Mouse (Mus musculus) kidney, embryonic 14.5 days (tissue): ENCODE results near the gene Itpk1. TPM values are rescaled to one million over a fixed set of nuclear protein-coding genes. Genes with fewer than 3 reads are reported as not detected.

ENCODE experiments used
- ATAC-seq: fragments of 200-750 bp; cut with Nextera tagmentation; 2 replicates; pipeline ENCODE4 v1.8.0; 2017; ENCODE audit warnings: moderate number of reproducible peaks, mild to moderate bottlenecking, moderate TSS enrichment, moderate library complexity; ENCODE audit not compliant: low FRiP score, low TSS enrichment
- H3K27ac ChIP-seq: fragments of 300-500 bp; sonication (generic); 2 replicates; pipeline ENCODE4 v1.5.1; 2014; ENCODE audit warnings: low read depth, mild to moderate bottlenecking, low read length, moderate library complexity, mixed read lengths
- H3K27me3 ChIP-seq: fragments of 300-500 bp; sonication (generic); 2 replicates; pipeline ENCODE4 v1.6.1; 2014; ENCODE audit warnings: mild to moderate bottlenecking, low read length; ENCODE audit not compliant: control insufficient read depth, insufficient read depth
- H3K36me3 ChIP-seq: fragments of 300-500 bp; sonication (generic); 2 replicates; pipeline ENCODE4 v1.6.1; 2014; ENCODE audit warnings: low read length, mixed read lengths; ENCODE audit not compliant: control insufficient read depth, insufficient read depth
- H3K4me1 ChIP-seq: fragments of 300-500 bp; sonication (generic); 2 replicates; pipeline ENCODE4 v1.6.1; 2014; ENCODE audit warnings: low read length, mixed read lengths; ENCODE audit not compliant: control insufficient read depth, insufficient read depth
- H3K4me2 ChIP-seq: fragments of 300-500 bp; sonication (generic); replicated peaks from 2 replicates; pipeline ENCODE4 v1.6.1; 2014; ENCODE audit warnings: low read depth, mild to moderate bottlenecking, low read length
- H3K4me3 ChIP-seq: fragments of 300-500 bp; sonication (generic); 2 replicates; pipeline ENCODE4 v1.5.1; 2014; ENCODE audit warnings: mild to moderate bottlenecking, low read length
- H3K9ac ChIP-seq: fragments of 300-500 bp; sonication (generic); 2 replicates; pipeline ENCODE4 v1.6.1; 2014; ENCODE audit warnings: low read depth, mild to moderate bottlenecking, low read length, moderate library complexity
- H3K9me3 ChIP-seq: fragments of 300-500 bp; sonication (generic); 2 replicates; pipeline ENCODE4 v1.6.1; 2016; ENCODE audit warnings: low read length; ENCODE audit not compliant: control insufficient read depth
- WGBS: fragments of 180-500 bp; shearing (Covaris S2); extraction: QIAGEN DNeasy Blood & Tissue Kit; methylation state at CpG from one replicate; pipeline ENCODE4 v1.1.7; 2014; 5-methylcytosine and 5-hydroxymethylcytosine counted together
- polyA plus RNA-seq: library from polyadenylated mRNA; unstranded; fragments of >200 nt; fragmentation: Nextera tagmentation; extraction: Ambion mirVana; gene quantifications from 2 replicates; pipeline ENCODE4 v1.2.1, GENCODE M21; 2014

Itpk1 gene
- polyA plus RNA-seq, 1 experiment from 2014 or later = 18.4 TPM

- H3K36me3 ChIP-seq = no peaks in the 10 kb centered on the region
- H3K9me3 ChIP-seq = no peaks in the 10 kb centered on the region
- no peak overlapping the region for H3K4me2 ChIP-seq
- WGBS = 13% methylated on average over 4 of the region's 4 CpGs
- H3K4me3 ChIP-seq = no peak overlapping the region
- H3K4me1 ChIP-seq = peaks cover 58% of the 10 kb centered on the region
- no peak overlapping the region for H3K9ac ChIP-seq
- peak overlapping the region; percentile 20; the same call in 1 of the 2 replicates for H3K27ac ChIP-seq
- no peaks in the 10 kb centered on the region for H3K27me3 ChIP-seq
- ATAC-seq = peak; percentile 82
These were observed 107.3 kb downstream of the Itpk1 start for GRCm38 (mm10) chr12:102597466-102597865.

GRCm38 (mm10) chr12:102596410-102596809 lies 108.3 kb downstream of the Itpk1 start:
- no peaks in the 10 kb centered on the region for H3K36me3 ChIP-seq
- H3K27ac ChIP-seq = no peak overlapping the region
- ATAC-seq = no peak
- H3K4me3 ChIP-seq = no peak overlapping the region
- no peaks in the 10 kb centered on the region for H3K27me3 ChIP-seq
- no peak overlapping the region for H3K9ac ChIP-seq
- 69% methylated on average over 7 of the region's 7 CpGs for WGBS
- H3K4me2 ChIP-seq = no peak overlapping the region
- no peaks in the 10 kb centered on the region for H3K9me3 ChIP-seq
- peaks cover 58% of the 10 kb centered on the region for H3K4me1 ChIP-seq

GRCm38 (mm10) chr12:102594627-102595026 lies 110.1 kb downstream of the Itpk1 start:
- ATAC-seq = peak; percentile 68
- Histone ChIP-seq H3K4me3 (no peak overlapping the region), H3K4me1 (peaks cover 46% of the 10 kb centered on the region), H3K4me2 (no peak overlapping the region), H3K27ac (peak overlapping the region; percentile 37; the same call in 1 of the 2 replicates), H3K9me3 (no peaks in the 10 kb centered on the region), H3K9ac (no peak overlapping the region), H3K36me3 (no peaks in the 10 kb centered on the region), H3K27me3 (no peaks in the 10 kb centered on the region)
- WGBS = 42% methylated on average over 9 of the region's 9 CpGs

GRCm38 (mm10) chr12:102593699-102594098 lies 111.0 kb downstream of the Itpk1 start:
- ATAC-seq = no peak; the same call in 1 of the 2 replicates
- Histone ChIP-seq H3K27me3 (no peaks in the 10 kb centered on the region), H3K9ac (no peak overlapping the region), H3K4me2 (no peak overlapping the region), H3K9me3 (no peaks in the 10 kb centered on the region), H3K4me3 (no peak overlapping the region), H3K27ac (no peak overlapping the region), H3K36me3 (no peaks in the 10 kb centered on the region), H3K4me1 (peaks cover 42% of the 10 kb centered on the region)
- WGBS = 49% methylated on average over 9 of the region's 9 CpGs

GRCm38 (mm10) chr12:102590711-102591360 lies 113.9 kb downstream of the Itpk1 start:
- Histone ChIP-seq H3K4me1 (peaks cover 30% of the 10 kb centered on the region), H3K9me3 (no peaks in the 10 kb centered on the region), H3K9ac (no peak overlapping the region), H3K27me3 (no peaks in the 10 kb centered on the region), H3K4me2 (no peak overlapping the region), H3K27ac (no peak overlapping the region; the same call in 1 of the 2 replicates), H3K36me3 (0 out of 2 replicates have a peak, but pooled peaks cover 5% of the 10 kb centered on the region), H3K4me3 (no peak overlapping the region)
- WGBS = 60% methylated on average over 17 of the region's 17 CpGs
- no peak for ATAC-seq

- no peak overlapping the region for H3K4me3 ChIP-seq
- no peak overlapping the region for H3K27ac ChIP-seq
- H3K36me3 ChIP-seq = peaks cover 5% of the 10 kb centered on the region; the same call in 1 of the 2 replicates
- no peaks in the 10 kb centered on the region for H3K27me3 ChIP-seq
- no peak overlapping the region for H3K4me2 ChIP-seq
- H3K4me1 ChIP-seq = peaks cover 8% of the 10 kb centered on the region; the same call in 1 of the 2 replicates
- 93% methylated on average over 8 of the region's 8 CpGs for WGBS
- ATAC-seq = no peak
- no peak overlapping the region for H3K9ac ChIP-seq
- no peaks in the 10 kb centered on the region for H3K9me3 ChIP-seq
These were observed 117.6 kb downstream of the Itpk1 start for GRCm38 (mm10) chr12:102587106-102587505.

GRCm38 (mm10) chr12:102586286-102586881 lies 118.3 kb downstream of the Itpk1 start:
- Histone ChIP-seq H3K9ac (no peak overlapping the region), H3K4me3 (no peak overlapping the region), H3K4me1 (peaks cover 5% of the 10 kb centered on the region; the same call in 1 of the 2 replicates), H3K36me3 (peaks cover 5% of the 10 kb centered on the region; the same call in 1 of the 2 replicates), H3K9me3 (no peaks in the 10 kb centered on the region), H3K4me2 (no peak overlapping the region), H3K27me3 (no peaks in the 10 kb centered on the region), H3K27ac (no peak overlapping the region)
- ATAC-seq = no peak
- 81% methylated on average over 9 of the region's 9 CpGs for WGBS

GRCm38 (mm10) chr12:102585390-102585789 lies 119.3 kb downstream of the Itpk1 start:
- Histone ChIP-seq H3K27ac (no peak overlapping the region), H3K9me3 (no peaks in the 10 kb centered on the region), H3K4me3 (no peak overlapping the region), H3K36me3 (peaks cover 5% of the 10 kb centered on the region; the same call in 1 of the 2 replicates), H3K4me1 (peaks cover under 1% of the 10 kb centered on the region; the same call in 1 of the 2 replicates), H3K4me2 (no peak overlapping the region), H3K9ac (no peak overlapping the region), H3K27me3 (no peaks in the 10 kb centered on the region)
- WGBS = 78% methylated on average over 3 of the region's 3 CpGs
- ATAC-seq = no peak

GRCm38 (mm10) chr12:102582441-102582840 lies 122.3 kb downstream of the Itpk1 start:
- Histone ChIP-seq H3K27me3 (no peaks in the 10 kb centered on the region), H3K4me3 (no peak overlapping the region), H3K4me1 (no peaks in the 10 kb centered on the region), H3K4me2 (no peak overlapping the region), H3K27ac (no peak overlapping the region; the same call in 1 of the 2 replicates), H3K36me3 (peaks cover 5% of the 10 kb centered on the region; the same call in 1 of the 2 replicates), H3K9ac (no peak overlapping the region), H3K9me3 (no peaks in the 10 kb centered on the region)
- 80% methylated on average over 11 of the region's 11 CpGs for WGBS
- no peak for ATAC-seq
